Mouse (Mus musculus) hindbrain, embryonic 14.5 days (tissue): ENCODE results near the gene Nadsyn1. TPM values are rescaled to one million over a fixed set of nuclear protein-coding genes. Genes with fewer than 3 reads are reported as not detected.

Experiments used
- ATAC-seq: fragments of 200-750 bp; cut with Nextera tagmentation; 2 replicates; pipeline ENCODE4 v1.8.0; 2017; ENCODE audit warnings: moderate number of reproducible peaks, mild to moderate bottlenecking, moderate TSS enrichment, moderate library complexity; ENCODE audit not compliant: low FRiP score
- DNase-seq: peaks from one replicate; pipeline ENCODE4 v3.0.0-alpha.2; 2015; ENCODE audit warnings: low spot score
- H3K27ac ChIP-seq: fragments of 300-500 bp; sonication (generic); 2 replicates; pipeline ENCODE4 v1.5.1; 2014; ENCODE audit warnings: mild to moderate bottlenecking, moderate library complexity
- H3K27me3 ChIP-seq: fragments of 300-500 bp; sonication (generic); 2 replicates; pipeline ENCODE4 v1.6.1; 2014; ENCODE audit warnings: mild to moderate bottlenecking, low read length, mixed read lengths; ENCODE audit not compliant: control insufficient read depth, insufficient read depth
- H3K36me3 ChIP-seq: fragments of 300-500 bp; sonication (generic); replicated peaks from 2 replicates; pipeline ENCODE4 v1.6.1; 2014; ENCODE audit not compliant: control insufficient read depth, insufficient read depth
- H3K4me1 ChIP-seq: fragments of 300-500 bp; sonication (generic); replicated peaks from 2 replicates; pipeline ENCODE4 v1.6.1; 2014; ENCODE audit warnings: antibody characterized with exemption, low read length, mixed read lengths; ENCODE audit not compliant: control insufficient read depth, insufficient read depth
- H3K4me2 ChIP-seq: fragments of 300-500 bp; sonication (generic); replicated peaks from 2 replicates; pipeline ENCODE4 v1.6.1; 2014; ENCODE audit warnings: mild to moderate bottlenecking, moderate library complexity
- H3K4me3 ChIP-seq: fragments of 300-500 bp; sonication (generic); replicated peaks from 2 replicates; pipeline ENCODE4 v1.5.1; 2014; ENCODE audit warnings: mild to moderate bottlenecking, low read length
- H3K9ac ChIP-seq: fragments of 300-500 bp; sonication (generic); 2 replicates; pipeline ENCODE4 v1.6.1; 2014
- H3K9me3 ChIP-seq: fragments of 300-500 bp; sonication (generic); 2 replicates; pipeline ENCODE4 v1.6.1; 2016; ENCODE audit warnings: low read length; ENCODE audit not compliant: control insufficient read depth
- WGBS: fragments of 180-500 bp; shearing (Covaris S2); extraction: QIAGEN DNeasy Blood & Tissue Kit; methylation state at CpG from one replicate; pipeline ENCODE4 v1.1.7; 2014; 5-methylcytosine and 5-hydroxymethylcytosine counted together
- polyA plus RNA-seq: library from polyadenylated mRNA; unstranded; fragments of >200 nt; fragmentation: Nextera tagmentation; extraction: Ambion mirVana; gene quantifications from 2 replicates; pipeline ENCODE4 v1.2.1, GENCODE M21; 2014

The Nadsyn1 gene
- polyA plus RNA-seq, 1 experiment from 2014 or later = 5.0 TPM

DNA sequence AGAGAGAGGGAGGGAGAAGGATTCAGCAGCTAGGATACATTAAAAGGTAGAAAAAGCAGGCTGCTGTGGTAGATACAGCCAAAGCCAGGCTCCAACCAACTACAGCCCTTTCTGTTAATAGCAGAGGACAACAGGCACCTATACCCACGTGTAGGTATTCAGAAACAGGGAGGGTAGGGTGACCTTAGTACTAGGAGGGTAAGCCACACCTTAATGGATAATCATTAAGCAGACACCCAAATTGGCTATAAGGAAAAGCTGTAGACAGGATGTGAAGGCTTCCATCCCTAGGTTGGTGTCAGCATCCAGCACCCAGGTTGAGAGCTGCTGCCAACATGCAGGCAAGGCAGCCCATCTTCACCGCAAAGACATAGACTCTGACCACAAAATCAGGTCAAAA lies 1.4 kb downstream of the Nadsyn1 start:
- no peak for ATAC-seq
- Histone ChIP-seq H3K27me3 (no peaks in the 10 kb centered on the region), H3K36me3 (peaks cover 14% of the 10 kb centered on the region; the same call in 1 of the 2 replicates), H3K4me1 (peaks cover 11% of the 10 kb centered on the region), H3K4me2 (no peak overlapping the region), H3K9me3 (no peaks in the 10 kb centered on the region), H3K9ac (no peak overlapping the region), H3K4me3 (no peak overlapping the region), H3K27ac (no peak overlapping the region)
- 90% methylated on average over 2 of the region's 2 CpGs for WGBS
- DNase-seq = no peak

DNA sequence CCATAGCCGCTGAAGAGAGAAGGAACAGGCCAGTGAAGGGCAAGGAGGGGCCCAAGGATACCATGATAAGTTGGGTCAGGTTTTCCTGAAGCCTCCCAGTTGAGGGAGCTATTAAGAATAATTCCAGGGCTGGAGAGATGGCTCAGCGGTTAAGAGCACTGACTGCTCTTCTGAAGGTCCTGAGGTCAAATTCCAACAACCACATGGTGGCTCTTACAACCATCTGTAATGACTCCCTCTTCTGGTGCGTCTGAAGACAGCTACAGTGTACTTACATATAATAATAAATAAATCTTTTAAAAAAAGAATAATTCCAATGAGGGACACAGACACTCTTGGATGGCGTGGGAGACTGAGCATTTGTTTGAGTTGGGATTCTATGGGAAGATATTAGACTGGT lies 3.4 kb downstream of the Nadsyn1 start:
- no peak for DNase-seq
- peaks cover 31% of the 10 kb centered on the region for H3K36me3 ChIP-seq
- H3K9ac ChIP-seq = no peak overlapping the region

GRCm38 (mm10) chr7:143808909-143809308 lies 13.7 kb downstream of the Nadsyn1 start:
- no peak for DNase-seq
- H3K27ac ChIP-seq = no peak overlapping the region
- peaks cover 76% of the 10 kb centered on the region for H3K36me3 ChIP-seq

More for the DNA sequence above, 3.4 kb downstream of the Nadsyn1 start:
- no peak overlapping the region for H3K27ac ChIP-seq
- H3K9me3 ChIP-seq = no peaks in the 10 kb centered on the region
- 82% methylated on average over 4 of the region's 4 CpGs for WGBS
- no peak overlapping the region for H3K4me2 ChIP-seq
- H3K27me3 ChIP-seq = no peaks in the 10 kb centered on the region
- no peak overlapping the region for H3K4me3 ChIP-seq
- H3K4me1 ChIP-seq = peaks cover 11% of the 10 kb centered on the region
- no peak for ATAC-seq

GRCm38 (mm10) chr7:143805199-143805624 lies 17.4 kb downstream of the Nadsyn1 start:
- Histone ChIP-seq H3K4me1 (no peaks in the 10 kb centered on the region), H3K4me2 (no peak overlapping the region), H3K27me3 (no peaks in the 10 kb centered on the region), H3K9ac (no peak overlapping the region), H3K36me3 (peaks cover 72% of the 10 kb centered on the region), H3K4me3 (no peak overlapping the region), H3K9me3 (no peaks in the 10 kb centered on the region), H3K27ac (no peak overlapping the region)
- ATAC-seq (peak; percentile 48; the same call in 1 of the 2 replicates), DNase-seq (peak; percentile 43)
- WGBS = 60% methylated on average over 5 of the region's 5 CpGs

More at GRCm38 (mm10) chr7:143808909-143809308, 13.7 kb downstream of the Nadsyn1 start:
- no peak for ATAC-seq
- H3K4me3 ChIP-seq = no peak overlapping the region
- H3K4me2 ChIP-seq = no peak overlapping the region
- no peaks in the 10 kb centered on the region for H3K4me1 ChIP-seq
- no peaks in the 10 kb centered on the region for H3K9me3 ChIP-seq
- 52% methylated on average over 1 of the region's 1 CpGs for WGBS
- H3K9ac ChIP-seq = no peak overlapping the region
- no peaks in the 10 kb centered on the region for H3K27me3 ChIP-seq

GRCm38 (mm10) chr7:143801195-143802065 lies 21.2 kb downstream of the Nadsyn1 start:
- Histone ChIP-seq H3K9ac (no peak overlapping the region), H3K4me3 (no peak overlapping the region), H3K4me2 (no peak overlapping the region), H3K4me1 (no peaks in the 10 kb centered on the region), H3K9me3 (no peaks in the 10 kb centered on the region), H3K36me3 (peaks cover 76% of the 10 kb centered on the region), H3K27me3 (no peaks in the 10 kb centered on the region), H3K27ac (no peak overlapping the region)
- WGBS = 87% methylated on average over 8 of the region's 8 CpGs
- DNase-seq = no peak
- ATAC-seq = no peak

DNA sequence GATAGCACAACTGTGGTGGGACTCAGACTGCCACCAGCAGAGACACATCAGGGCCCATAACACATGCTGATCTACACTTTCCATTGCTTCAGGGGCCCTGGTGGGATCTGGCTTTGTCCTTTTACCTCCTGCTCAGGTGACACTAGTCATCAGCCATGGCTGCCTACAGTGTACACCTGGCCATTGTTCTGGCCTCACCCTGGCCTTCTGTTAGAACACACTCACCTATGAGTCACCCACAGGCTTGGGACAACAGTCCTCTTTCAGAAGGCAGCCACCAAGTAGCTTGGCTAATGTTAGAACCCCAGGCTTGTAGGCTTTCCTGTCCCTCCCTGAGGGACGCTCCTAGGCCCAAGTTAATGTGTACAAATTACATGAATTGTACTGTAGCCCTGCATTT lies 21.9 kb downstream of the Nadsyn1 start:
- H3K9ac ChIP-seq = no peak overlapping the region
- H3K4me2 ChIP-seq = no peak overlapping the region
- H3K9me3 ChIP-seq = no peaks in the 10 kb centered on the region
- H3K27ac ChIP-seq = no peak overlapping the region
- ATAC-seq (no peak), DNase-seq (no peak)
- 100% methylated on average over 1 of the region's 1 CpGs for WGBS
- H3K4me3 ChIP-seq = no peak overlapping the region
- H3K4me1 ChIP-seq = no peaks in the 10 kb centered on the region
- H3K36me3 ChIP-seq = peaks cover 79% of the 10 kb centered on the region
- H3K27me3 ChIP-seq = no peaks in the 10 kb centered on the region

DNA sequence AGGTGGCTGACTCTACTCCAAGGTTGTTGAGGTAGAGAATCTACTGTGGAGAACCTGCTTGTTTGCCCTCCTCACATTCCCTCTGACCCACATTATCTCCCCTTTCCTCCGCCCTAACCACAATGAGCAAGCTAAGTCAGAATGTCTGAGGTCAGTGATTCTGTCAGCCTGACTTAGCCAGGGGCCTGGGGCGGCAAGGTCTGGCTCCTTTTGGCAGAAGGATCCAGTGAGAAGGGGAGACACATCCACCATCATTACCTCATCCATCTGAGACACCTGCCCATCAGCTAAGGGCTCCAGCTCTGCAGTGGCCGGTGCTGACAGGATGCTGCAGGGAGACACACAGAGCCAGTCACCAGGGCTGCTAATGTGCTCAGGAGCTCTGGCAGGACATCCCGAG lies 23.9 kb downstream of the Nadsyn1 start:
- no peaks in the 10 kb centered on the region for H3K9me3 ChIP-seq
- 90% methylated on average over 4 of the region's 4 CpGs for WGBS

GRCm38 (mm10) chr7:143793121-143793520 lies 29.5 kb downstream of the Nadsyn1 start:
- DNase-seq = no peak
- H3K9me3 ChIP-seq = no peaks in the 10 kb centered on the region
- no peak for ATAC-seq
- no peaks in the 10 kb centered on the region for H3K4me1 ChIP-seq
- H3K27ac ChIP-seq = no peak overlapping the region
- no peak overlapping the region for H3K4me3 ChIP-seq
- H3K27me3 ChIP-seq = no peaks in the 10 kb centered on the region
- no peak overlapping the region for H3K9ac ChIP-seq
- H3K36me3 ChIP-seq = peaks cover 29% of the 10 kb centered on the region
- H3K4me2 ChIP-seq = no peak overlapping the region
- 64% methylated on average over 4 of the region's 4 CpGs for WGBS

More for the DNA sequence above, 23.9 kb downstream of the Nadsyn1 start:
- DNase-seq = no peak
- no peak for ATAC-seq
- Histone ChIP-seq H3K9ac (no peak overlapping the region), H3K27me3 (no peaks in the 10 kb centered on the region), H3K4me3 (no peak overlapping the region), H3K4me2 (no peak overlapping the region), H3K4me1 (no peaks in the 10 kb centered on the region), H3K27ac (no peak overlapping the region), H3K36me3 (peaks cover 76% of the 10 kb centered on the region)

GRCm38 (mm10) chr7:143792336-143792985 lies 30.2 kb downstream of the Nadsyn1 start:
- H3K4me2 ChIP-seq = no peak overlapping the region
- no peak overlapping the region for H3K27ac ChIP-seq
- no peak overlapping the region for H3K4me3 ChIP-seq
- H3K9me3 ChIP-seq = no peaks in the 10 kb centered on the region
- H3K4me1 ChIP-seq = no peaks in the 10 kb centered on the region
- no peak for ATAC-seq
- H3K27me3 ChIP-seq = no peaks in the 10 kb centered on the region
- no peak for DNase-seq
- no peak overlapping the region for H3K9ac ChIP-seq
- WGBS = 85% methylated on average over 6 of the region's 6 CpGs
- H3K36me3 ChIP-seq = peaks cover 24% of the 10 kb centered on the region
